Mouse (Mus musculus) T-helper 17 cell (primary cell): ENCODE results near the gene Map3k5.

ENCODE experiments used
- in situ Hi-C, 2 experiments: fragments of 300-600 bp; cut with MboI, MseI; formaldehyde crosslinking; loops; 1 replicate in 1 of 2; 2 replicates in 1 of 2; pipeline ENCODE4 v1.15.1; 2025; ENCODE audit warnings: high pct_unique_total_duplicates in 2 of 2

The Map3k5 gene

GRCm38 (mm10) chr10:20001990-20002389 is 67.7 kb downstream of the Map3k5 start:
- in situ Hi-C loops: no loop called here

DNA sequence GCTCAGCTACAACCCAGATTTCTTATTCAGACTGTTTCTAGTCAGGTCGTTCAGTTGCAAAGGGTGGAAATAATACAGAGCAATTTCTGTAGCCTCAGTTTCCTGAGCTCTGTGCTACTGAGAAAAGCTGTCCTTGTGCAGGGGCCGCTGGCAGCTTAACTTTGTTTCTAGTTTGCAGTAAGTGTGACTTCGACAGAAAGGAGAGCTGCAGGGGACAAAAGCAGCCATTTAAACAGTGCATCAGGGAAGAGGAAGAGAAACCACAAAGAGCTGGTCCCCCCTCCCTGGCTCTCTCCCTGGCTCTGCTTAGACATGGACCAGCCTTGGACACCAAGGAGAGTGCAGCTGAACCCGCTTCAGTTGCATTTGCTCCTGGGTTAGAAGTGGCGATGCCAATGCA is 68.7 kb downstream of the Map3k5 start:
- in situ Hi-C loops: no loop called here

GRCm38 (mm10) chr10:20004786-20005185 is 70.5 kb downstream of the Map3k5 start:
- in situ Hi-C loops: no loop called here

- in situ Hi-C loops: no loop called here
Measured at GRCm38 (mm10) chr10:20005491-20005952, 71.2 kb downstream of the Map3k5 start.

- in situ Hi-C loops: no loop called here
Measured at GRCm38 (mm10) chr10:20006333-20007093, 72.2 kb downstream of the Map3k5 start.

GRCm38 (mm10) chr10:20009310-20009709 is 75.0 kb downstream of the Map3k5 start:
- in situ Hi-C loops: no loop called here

- in situ Hi-C loops: no loop called here
Measured at GRCm38 (mm10) chr10:20010018-20010417, 75.7 kb downstream of the Map3k5 start.

GRCm38 (mm10) chr10:20018406-20018805 is 84.1 kb downstream of the Map3k5 start:
- in situ Hi-C loops: no loop called here

- in situ Hi-C loops: no loop called here
Measured at GRCm38 (mm10) chr10:20018806-20019205, 84.5 kb downstream of the Map3k5 start.

GRCm38 (mm10) chr10:20021256-20021655 is 87.0 kb downstream of the Map3k5 start:
- in situ Hi-C loops: loop anchor here in 1 of 2 experiments (5.0 kb wide), 1 partner anchor 94 kb away; no protein-coding TSS in a partner anchor

DNA sequence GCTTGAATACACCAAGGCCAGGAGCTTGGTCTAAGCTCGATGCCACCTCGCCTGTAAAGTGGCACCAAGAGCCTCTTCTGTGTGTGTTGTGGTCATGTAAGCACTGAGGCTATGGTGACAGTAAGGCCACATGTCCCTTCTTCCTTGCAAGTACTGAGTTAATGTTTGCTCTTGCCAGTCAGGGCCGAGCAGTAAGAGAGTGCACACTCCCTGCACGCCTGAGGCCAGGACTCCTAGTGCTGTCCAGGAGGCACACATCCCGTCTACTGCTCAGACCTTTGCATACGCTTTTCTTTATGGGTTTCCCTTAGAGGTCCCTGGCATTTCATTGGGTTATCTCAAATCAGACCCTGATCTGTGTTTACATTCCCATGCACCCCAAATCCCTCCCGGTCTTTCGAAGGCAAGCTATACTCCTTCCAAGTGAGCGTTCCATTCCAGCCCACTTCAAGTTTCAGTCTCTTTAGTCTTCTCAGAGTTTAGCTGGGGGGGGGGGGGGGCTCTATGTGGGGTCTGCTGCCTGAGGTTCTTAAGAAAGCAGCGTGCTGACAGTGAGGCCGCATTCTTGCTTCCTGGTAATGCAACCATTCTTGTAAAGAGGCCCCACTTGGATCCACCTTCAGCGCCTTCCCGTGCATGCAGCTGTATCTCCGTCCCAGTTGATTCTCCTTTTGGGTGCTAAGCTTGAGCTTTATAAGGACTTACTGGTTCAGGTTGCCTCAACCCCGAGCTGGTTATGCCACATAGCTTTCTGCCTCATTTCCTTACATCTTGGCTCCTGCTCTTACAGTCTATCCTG is 87.6 kb downstream of the Map3k5 start:
- in situ Hi-C loops: loop anchor here in 1 of 2 experiments (5.0 kb wide), 1 partner anchor 95 kb away; no protein-coding TSS in a partner anchor

DNA sequence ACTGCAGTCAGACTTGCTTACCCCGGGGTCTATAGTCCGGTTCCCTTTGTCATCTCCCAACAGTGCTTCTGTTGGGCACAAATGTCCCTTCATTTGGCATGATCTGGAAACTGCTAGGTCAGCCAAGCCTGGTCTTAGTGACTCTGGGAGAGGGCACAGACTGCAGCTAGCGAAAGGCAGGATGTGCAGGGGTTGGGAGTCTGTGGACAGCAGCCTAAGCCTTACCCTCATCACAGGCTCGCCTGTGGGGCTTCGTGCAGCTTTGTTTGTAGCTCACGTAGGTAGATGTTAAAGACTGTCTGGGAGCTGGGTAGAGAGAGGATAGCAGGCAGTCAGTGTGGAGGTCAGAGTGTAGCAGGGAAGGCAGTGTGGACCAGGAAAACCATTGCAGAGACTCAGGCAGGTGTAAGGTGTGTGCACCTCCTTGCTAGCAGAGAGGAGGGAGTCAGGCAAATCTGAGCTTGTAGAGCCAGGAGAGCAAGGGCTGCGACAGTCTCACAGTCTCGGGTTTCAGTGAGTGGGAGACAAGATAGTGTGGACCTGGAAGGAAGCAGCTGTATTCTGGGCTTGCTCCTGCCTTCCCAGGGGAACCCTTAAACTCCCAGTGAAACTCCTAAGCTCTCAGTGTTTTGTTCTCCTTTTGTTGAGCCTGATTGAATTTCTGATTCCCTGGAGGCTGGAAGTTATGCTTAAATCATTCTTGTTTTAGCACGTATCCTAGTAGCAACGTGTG is 88.5 kb downstream of the Map3k5 start:
- in situ Hi-C loops: loop anchor here in 1 of 2 experiments (5.0 kb wide), 1 partner anchor 95 kb away; no protein-coding TSS in a partner anchor

GRCm38 (mm10) chr10:20023524-20023923 is 89.3 kb downstream of the Map3k5 start:
- in situ Hi-C loops: loop anchor here in 1 of 2 experiments (5.0 kb wide), 1 partner anchor 96 kb away; no protein-coding TSS in a partner anchor

- in situ Hi-C loops: loop anchor here in 1 of 2 experiments (5.0 kb wide), 1 partner anchor 98 kb away; no protein-coding TSS in a partner anchor
Measured at GRCm38 (mm10) chr10:20024891-20025290, 90.6 kb downstream of the Map3k5 start.

DNA sequence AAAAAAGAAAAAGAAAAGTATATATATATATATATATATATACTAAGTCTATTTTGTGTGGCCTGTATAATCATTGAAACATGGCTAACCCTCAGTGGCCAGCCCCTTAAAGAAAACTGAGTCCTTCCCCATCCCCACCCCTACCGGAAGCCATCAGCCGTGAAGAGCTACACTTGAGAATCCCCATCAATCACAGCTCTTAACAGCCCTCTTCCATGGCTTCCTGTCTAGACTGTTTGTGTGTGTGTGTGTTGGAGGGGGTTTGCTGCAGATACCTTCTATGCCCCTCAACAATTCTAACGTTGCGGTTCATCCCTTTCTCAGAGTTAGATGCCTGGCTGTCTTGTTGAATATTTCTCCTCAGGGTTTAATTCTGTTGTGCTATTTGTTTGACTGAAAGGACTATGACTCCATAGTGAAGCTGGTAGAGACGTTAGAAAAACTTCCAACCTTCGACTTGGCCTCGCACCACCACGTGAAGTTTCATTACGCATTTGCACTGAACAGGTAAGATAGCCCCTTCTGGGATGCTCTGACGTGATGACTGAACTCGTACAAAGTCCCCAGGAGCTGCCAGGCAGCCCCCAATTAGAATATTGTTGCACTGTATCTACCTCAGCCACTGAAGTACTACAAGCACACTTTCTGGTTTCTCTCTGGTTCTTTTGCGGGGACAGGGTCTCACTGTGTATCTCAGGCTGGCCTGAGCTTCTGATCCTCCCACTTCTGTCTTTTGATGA is 91.7 kb downstream of the Map3k5 start:
- in situ Hi-C loops: no loop called here

DNA sequence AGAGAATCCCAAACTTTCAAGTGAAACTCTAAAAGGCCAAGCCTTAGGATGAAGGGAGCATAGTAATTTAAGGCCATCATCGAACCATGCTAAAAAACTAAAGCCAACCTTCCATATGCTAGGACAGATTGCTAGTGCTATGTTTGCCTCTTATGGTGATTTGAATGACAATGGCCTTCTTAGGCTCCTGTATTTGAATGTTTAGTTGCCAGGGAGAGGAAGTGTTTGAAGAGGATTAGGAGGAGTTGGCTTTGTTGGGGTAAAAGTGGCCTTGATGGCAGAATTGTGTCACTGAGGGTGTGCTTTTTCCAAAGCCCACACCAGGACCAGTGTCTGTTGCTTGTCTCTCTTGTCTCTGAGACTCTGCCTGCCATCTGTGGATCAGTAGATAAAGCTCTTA is 96.4 kb downstream of the Map3k5 start:
- in situ Hi-C loops: no loop called here

DNA sequence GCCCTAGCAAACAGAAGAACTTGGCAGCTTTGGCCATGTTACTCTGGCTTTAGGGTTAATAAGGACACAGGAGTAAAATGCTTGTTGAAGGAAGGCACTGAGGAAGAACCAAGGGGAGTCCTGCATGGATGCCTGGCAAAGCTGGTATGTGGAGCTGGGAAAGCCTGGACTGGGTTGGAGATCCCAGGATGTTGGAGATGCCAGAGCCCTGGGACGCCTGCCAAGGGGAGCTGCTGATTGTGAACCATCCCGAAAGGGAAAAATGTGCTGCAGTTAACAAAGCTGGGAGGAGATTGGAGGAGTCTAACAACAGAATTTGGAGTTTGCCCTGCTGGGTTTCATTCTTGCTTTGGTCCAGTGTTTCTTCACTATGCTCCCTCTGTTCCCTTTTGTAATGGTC is 97.7 kb downstream of the Map3k5 start:
- in situ Hi-C loops: no loop called here

GRCm38 (mm10) chr10:20036375-20036774 is 102.1 kb downstream of the Map3k5 start:
- in situ Hi-C loops: no loop called here

DNA sequence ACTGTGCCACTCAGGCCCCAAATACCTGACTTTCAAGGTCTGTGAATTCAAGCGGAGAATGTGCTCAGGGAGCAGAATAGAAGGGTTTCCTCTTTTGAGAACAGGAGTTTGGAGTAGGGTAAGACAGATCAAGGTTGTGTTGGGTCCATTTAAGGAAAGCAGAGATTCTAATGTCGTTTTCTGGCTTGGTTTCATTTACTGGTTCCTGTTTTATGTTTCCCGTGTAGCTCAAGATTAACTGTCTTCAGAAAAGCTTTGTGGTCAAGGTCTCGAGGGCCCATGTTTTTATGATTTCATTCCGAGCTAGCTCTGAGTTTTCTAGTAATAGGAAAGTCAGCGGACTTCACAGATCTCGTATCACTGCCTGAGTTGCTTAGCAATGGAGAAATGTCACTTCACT is 102.6 kb downstream of the Map3k5 start:
- in situ Hi-C loops: no loop called here

- in situ Hi-C loops: no loop called here
Measured at GRCm38 (mm10) chr10:20039531-20039930, 105.3 kb downstream of the Map3k5 start.

- in situ Hi-C loops: loop anchor here in 1 of 2 experiments (10.0 kb wide), 1 partner anchor 935 kb away; no protein-coding TSS in a partner anchor
Measured at GRCm38 (mm10) chr10:20040116-20040515, 105.8 kb downstream of the Map3k5 start.
